Mouse (Mus musculus): ENCODE measurements at regions not wholly inside any gene's neighbourhood (a gene's known extent, or its start where the extent isn't known, plus 50 kb on each side); places are given as distances from the start of the nearest gene placed in this dataset.

GRCm38 (mm10) chr15:7578439-7578838 is 180.2 kb upstream of the Egflam start:
- ATAC-seq (ENCODE audit: borderline replicate concordance, extremely low read depth, low FRiP score, low TSS enrichment) = no peak
- Histone ChIP-seq H3K27me3 (no peaks in the 10 kb centered on the region), H3K9ac (no peak overlapping the region), H3K9me3 (no peaks in the 10 kb centered on the region), H3K4me2 (no peak overlapping the region), H3K4me3 (no peak overlapping the region), H3K27ac (no peak overlapping the region), H3K4me1 (peaks cover 2% of the 10 kb centered on the region; the same call in 1 of the 2 replicates), H3K36me3 (no peaks in the 10 kb centered on the region)
- 32% methylated on average over 3 of the region's 3 CpGs for WGBS

- Histone ChIP-seq H3K9me3 (no peaks in the 10 kb centered on the region), H3K36me3 (no peaks in the 10 kb centered on the region), H3K27me3 (no peaks in the 10 kb centered on the region), H3K4me2 (no peak overlapping the region), H3K4me3 (no peak overlapping the region), H3K27ac (no peak overlapping the region), H3K4me1 (no peaks in the 10 kb centered on the region), H3K9ac (no peak overlapping the region)
- ATAC-seq (ENCODE audit: borderline replicate concordance, extremely low read depth, low FRiP score, low TSS enrichment) = no peak
- WGBS = 87% methylated on average over 3 of the region's 3 CpGs
Observed at GRCm38 (mm10) chr15:7587210-7587609, 189.0 kb upstream of the Egflam start.

GRCm38 (mm10) chr15:7591486-7591885 is 193.3 kb upstream of the Egflam start:
- no peaks in the 10 kb centered on the region for H3K9me3 ChIP-seq
- no peaks in the 10 kb centered on the region for H3K4me1 ChIP-seq
- H3K9ac ChIP-seq = no peak overlapping the region
- H3K27me3 ChIP-seq = no peaks in the 10 kb centered on the region
- H3K4me2 ChIP-seq = no peak overlapping the region
- no peak overlapping the region for H3K27ac ChIP-seq
- H3K4me3 ChIP-seq = no peak overlapping the region
- ATAC-seq (ENCODE audit: borderline replicate concordance, extremely low read depth, low FRiP score, low TSS enrichment) = no peak
- H3K36me3 ChIP-seq = no peaks in the 10 kb centered on the region

- ATAC-seq (ENCODE audit: borderline replicate concordance, extremely low read depth, low FRiP score, low TSS enrichment) = no peak; the same call in 1 of the 2 replicates
- 56% methylated on average over 4 of the region's 4 CpGs for WGBS
Observed at GRCm38 (mm10) chr15:7597335-7597734, 199.1 kb upstream of the Egflam start.

GRCm38 (mm10) chr15:7597805-7598204 is 199.6 kb upstream of the Egflam start:
- H3K9me3 ChIP-seq = no peaks in the 10 kb centered on the region
- H3K9ac ChIP-seq = no peak overlapping the region
- H3K27me3 ChIP-seq = no peaks in the 10 kb centered on the region
- H3K4me2 ChIP-seq = no peak overlapping the region
- H3K36me3 ChIP-seq = no peaks in the 10 kb centered on the region
- H3K4me3 ChIP-seq = no peak overlapping the region
- H3K27ac ChIP-seq = no peak overlapping the region
- no peak for ATAC-seq (ENCODE audit: borderline replicate concordance, extremely low read depth, low FRiP score, low TSS enrichment)
- no peaks in the 10 kb centered on the region for H3K4me1 ChIP-seq

More at GRCm38 (mm10) chr15:7597335-7597734, 199.1 kb upstream of the Egflam start:
- no peaks in the 10 kb centered on the region for H3K36me3 ChIP-seq
- H3K27ac ChIP-seq = no peak overlapping the region
- no peak overlapping the region for H3K4me3 ChIP-seq
- H3K27me3 ChIP-seq = no peaks in the 10 kb centered on the region
- H3K9ac ChIP-seq = no peak overlapping the region
- no peak overlapping the region for H3K4me2 ChIP-seq
- no peaks in the 10 kb centered on the region for H3K4me1 ChIP-seq
- H3K9me3 ChIP-seq = no peaks in the 10 kb centered on the region

- no peaks in the 10 kb centered on the region for H3K36me3 ChIP-seq
- H3K27ac ChIP-seq = no peak overlapping the region
Observed at GRCm38 (mm10) chr15:7601540-7601939, 203.3 kb upstream of the Egflam start.

GRCm38 (mm10) chr15:7604847-7605246 is 205.8 kb upstream of the Gdnf start:
- no peaks in the 10 kb centered on the region for H3K4me1 ChIP-seq
- H3K9ac ChIP-seq = no peak overlapping the region
- no peak overlapping the region for H3K4me2 ChIP-seq
- ATAC-seq (ENCODE audit: borderline replicate concordance, extremely low read depth, low FRiP score, low TSS enrichment) = no peak
- H3K36me3 ChIP-seq = no peaks in the 10 kb centered on the region
- no peak overlapping the region for H3K4me3 ChIP-seq
- H3K9me3 ChIP-seq = no peaks in the 10 kb centered on the region
- H3K27me3 ChIP-seq = no peaks in the 10 kb centered on the region
- WGBS = 86% methylated on average over 3 of the region's 3 CpGs
- no peak overlapping the region for H3K27ac ChIP-seq

More at GRCm38 (mm10) chr15:7601540-7601939, 203.3 kb upstream of the Egflam start:
- 90% methylated on average over 2 of the region's 2 CpGs for WGBS
- no peaks in the 10 kb centered on the region for H3K9me3 ChIP-seq
- no peak overlapping the region for H3K4me3 ChIP-seq
- no peak overlapping the region for H3K9ac ChIP-seq
- H3K27me3 ChIP-seq = no peaks in the 10 kb centered on the region
- no peaks in the 10 kb centered on the region for H3K4me1 ChIP-seq
- no peak for ATAC-seq (ENCODE audit: borderline replicate concordance, extremely low read depth, low FRiP score, low TSS enrichment)
- no peak overlapping the region for H3K4me2 ChIP-seq

GRCm38 (mm10) chr15:7617954-7618353 is 192.7 kb upstream of the Gdnf start:
- ATAC-seq (ENCODE audit: borderline replicate concordance, extremely low read depth, low FRiP score, low TSS enrichment) = no peak
- H3K4me3 ChIP-seq = no peak overlapping the region

GRCm38 (mm10) chr15:7623026-7623425 is 187.6 kb upstream of the Gdnf start:
- WGBS = 49% methylated on average over 2 of the region's 2 CpGs
- ATAC-seq (ENCODE audit: borderline replicate concordance, extremely low read depth, low FRiP score, low TSS enrichment) = no peak

More at GRCm38 (mm10) chr15:7617954-7618353, 192.7 kb upstream of the Gdnf start:
- Histone ChIP-seq H3K36me3 (no peaks in the 10 kb centered on the region), H3K27ac (no peak overlapping the region), H3K4me2 (no peak overlapping the region), H3K9me3 (no peaks in the 10 kb centered on the region), H3K4me1 (no peaks in the 10 kb centered on the region), H3K9ac (no peak overlapping the region), H3K27me3 (no peaks in the 10 kb centered on the region)
- WGBS = 65% methylated on average over 2 of the region's 2 CpGs

GRCm38 (mm10) chr15:7624689-7625472 is 185.8 kb upstream of the Gdnf start:
- H3K27me3 ChIP-seq = no peaks in the 10 kb centered on the region
- H3K36me3 ChIP-seq = no peaks in the 10 kb centered on the region
- no peak for ATAC-seq (ENCODE audit: borderline replicate concordance, extremely low read depth, low FRiP score, low TSS enrichment)
- no peaks in the 10 kb centered on the region for H3K9me3 ChIP-seq
- peaks cover 7% of the 10 kb centered on the region for H3K4me1 ChIP-seq
- no peak overlapping the region for H3K9ac ChIP-seq
- H3K4me3 ChIP-seq = no peak overlapping the region
- H3K27ac ChIP-seq = no peak overlapping the region
- H3K4me2 ChIP-seq = no peak overlapping the region
- WGBS = 54% methylated on average over 6 of the region's 6 CpGs

More at GRCm38 (mm10) chr15:7623026-7623425, 187.6 kb upstream of the Gdnf start:
- Histone ChIP-seq H3K4me3 (no peak overlapping the region), H3K9me3 (no peaks in the 10 kb centered on the region), H3K27me3 (no peaks in the 10 kb centered on the region), H3K36me3 (no peaks in the 10 kb centered on the region), H3K9ac (no peak overlapping the region), H3K27ac (no peak overlapping the region), H3K4me1 (no peaks in the 10 kb centered on the region), H3K4me2 (no peak overlapping the region)

GRCm38 (mm10) chr15:7629826-7630225 is 180.8 kb upstream of the Gdnf start:
- WGBS = 60% methylated on average over 4 of the region's 4 CpGs
- no peak overlapping the region for H3K4me3 ChIP-seq
- peak; percentile 77 for ATAC-seq (ENCODE audit: borderline replicate concordance, extremely low read depth, low FRiP score, low TSS enrichment)
- no peaks in the 10 kb centered on the region for H3K36me3 ChIP-seq
- H3K4me2 ChIP-seq = no peak overlapping the region
- H3K27ac ChIP-seq = no peak overlapping the region
- H3K9ac ChIP-seq = no peak overlapping the region
- H3K27me3 ChIP-seq = no peaks in the 10 kb centered on the region
- peaks cover 7% of the 10 kb centered on the region for H3K4me1 ChIP-seq
- H3K9me3 ChIP-seq = no peaks in the 10 kb centered on the region

- Histone ChIP-seq H3K9me3 (no peaks in the 10 kb centered on the region), H3K27ac (no peak overlapping the region), H3K4me1 (no peaks in the 10 kb centered on the region), H3K9ac (no peak overlapping the region), H3K27me3 (no peaks in the 10 kb centered on the region), H3K4me2 (no peak overlapping the region), H3K4me3 (no peak overlapping the region), H3K36me3 (no peaks in the 10 kb centered on the region)
- WGBS = 38% methylated on average over 8 of the region's 8 CpGs
- ATAC-seq (ENCODE audit: borderline replicate concordance, extremely low read depth, low FRiP score, low TSS enrichment) = no peak
Observed at GRCm38 (mm10) chr15:7635234-7635633, 175.4 kb upstream of the Gdnf start.

All from lung, embryonic 15.5 days (tissue).